Mouse (Mus musculus) megakaryocyte-erythroid progenitor cell, adult 5 weeks (primary cell): ENCODE results near the gene Arhgap35. TPM values are rescaled to one million over a fixed set of nuclear protein-coding genes. Genes with fewer than 3 reads are reported as not detected.

Experiments
- polyA plus RNA-seq: library from polyadenylated mRNA; stranded (reverse); fragments of >175 nt; gene quantifications from 2 replicates; pipeline ENCODE4 v1.2.3, GENCODE M21; 2012

The Arhgap35 gene
- 2.3 and 4.0 TPM in 2 replicates for polyA plus RNA-seq

GRCm38 (mm10) chr7:16614888-16615715 lies at the start of gene Arhgap35:
TSS of gene Arhgap35 (minus strand) at chr7:16614993.

GRCm38 (mm10) chr7:16477628-16478027 lies 137.2 kb downstream of the Arhgap35 start, which contains the start of gene Npas1:
TSS of gene Npas1 (minus strand) at chr7:16477728.

GRCm38 (mm10) chr7:16452587-16453073 lies 162.2 kb downstream of the Arhgap35 start, which contains the start of gene Tmem160:
TSS of gene Tmem160 (plus strand) at chr7:16452779.

Other genes with a start within 250 kb of the Arhgap35 start
- gene Sae1, start 227.2 kb downstream of the Arhgap35 start, polyA plus RNA-seq, result 37.8 and 49.3 TPM in 2 replicates
- 133 and 161 TPM in 2 replicates for gene Zc3h4, start 214.1 kb downstream of the Arhgap35 start, polyA plus RNA-seq
- 178 and 187 TPM in 2 replicates for gene Tmem160, start 162.2 kb downstream of the Arhgap35 start, polyA plus RNA-seq
- gene Npas1, start 137.3 kb downstream of the Arhgap35 start, polyA plus RNA-seq, result not detected in 2 replicates
- not detected in 2 replicates for gene Ceacam15, start 60.7 kb upstream of the Arhgap35 start, polyA plus RNA-seq
- not detected in 2 replicates for gene Ceacam9, start 106.9 kb upstream of the Arhgap35 start, polyA plus RNA-seq
- gene Ap2s1, start 123.4 kb upstream of the Arhgap35 start, polyA plus RNA-seq, result 564 and 583 TPM in 2 replicates
- 84.0 and 89.0 TPM in 2 replicates for gene Slc1a5, start 166.3 kb upstream of the Arhgap35 start, polyA plus RNA-seq
- 83.0 and 89.1 TPM in 2 replicates for gene Strn4, start 200.9 kb upstream of the Arhgap35 start, polyA plus RNA-seq
- gene Fkrp, start 201.7 kb upstream of the Arhgap35 start, polyA plus RNA-seq, result 21.2 and 26.2 TPM in 2 replicates
- gene Prkd2, start 227.9 kb upstream of the Arhgap35 start, polyA plus RNA-seq, result 37.0 and 42.4 TPM in 2 replicates